26 mouse cellular contexts compared by ENCODE assay signal in the genomic region with DNA sequence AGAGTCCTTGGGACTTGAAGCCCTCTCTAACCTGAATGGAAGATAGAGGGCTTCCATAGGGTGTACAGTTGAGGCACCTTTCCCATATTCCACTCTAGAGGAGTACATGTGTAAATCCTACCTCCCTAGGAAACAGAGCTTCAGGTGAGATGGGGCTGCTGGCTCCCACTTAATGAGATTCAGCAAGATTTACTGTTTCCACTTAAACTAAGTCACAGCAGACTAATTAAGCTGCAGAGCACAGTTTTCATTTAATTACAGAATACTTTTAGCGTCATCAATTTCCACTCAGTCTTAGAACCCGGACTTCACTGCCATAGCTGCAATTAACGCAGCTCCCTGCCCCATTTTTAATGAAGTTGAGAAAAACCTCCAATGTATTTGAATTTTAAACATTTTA.
DNase-seq lines count a peak whose midpoint lies in the region; ATAC-seq lines count a peak whose summit lies in the region.
"Had no signal": no experiment of that assay in that cellular context is flagged by ENCODE, and none has a peak within 500 bp of the region (broad histone marks: within the 10 kb centered on the region; RNA-seq: fewer than 3 reads in every experiment).

No protein-coding gene starts in this region.

- DNase-seq in hindbrain, embryonic 10.5 days (ENCODE audit: low spot score) = no peak
- no peak for DNase-seq in midbrain, embryonic 14.5 days
- no peak for DNase-seq in neural tube, embryonic 10.5 days (ENCODE audit: extremely low spot score, low spot score)
- no peak for DNase-seq in right cerebral cortex, postnatal 4 days
- DNase-seq: adrenal gland, adult 8-10 months; adrenal gland, postnatal 25 days; cerebellum, adult 2 months; cerebellum, adult 9-11 months; cerebellum, postnatal 25 days; forebrain, postnatal 0 days; gastrocnemius, adult 2 months; gastrocnemius, postnatal 25 days; heart, adult 18-20 months; heart, postnatal 10 days; heart, postnatal 36 days had no signal

- 76% methylated on average over 3 of the region's 3 CpGs for whole genome bisulfite sequencing in hindbrain, embryonic 13.5 days
- 91% methylated on average over 3 of the region's 3 CpGs for WGBS in hindbrain, embryonic 10.5 days
- 78% methylated on average over 3 of the region's 3 CpGs for WGBS in midbrain, embryonic 15.5 days
- WGBS in midbrain, embryonic 14.5 days = 90% methylated on average over 3 of the region's 3 CpGs
- WGBS in neural tube, embryonic 13.5 days = 51% methylated on average over 3 of the region's 3 CpGs
- 48% methylated on average over 3 of the region's 3 CpGs for WGBS in neural tube, embryonic 15.5 days

- no peaks in the 10 kb centered on the region for H3K27me3 ChIP-seq in hindbrain, embryonic 13.5 days
- H3K27me3 ChIP-seq in hindbrain, embryonic 10.5 days (ENCODE audit: insufficient read depth, poor library complexity, severe bottlenecking) = no peaks in the 10 kb centered on the region
- no peaks in the 10 kb centered on the region for H3K27me3 ChIP-seq in midbrain, embryonic 15.5 days (replicated peaks)
- H3K27me3 ChIP-seq in midbrain, embryonic 14.5 days (ENCODE audit: control insufficient read depth, insufficient read depth, low read length) = no peaks in the 10 kb centered on the region
- H3K27me3 ChIP-seq in neural tube, embryonic 13.5 days = no peaks in the 10 kb centered on the region
- H3K27me3 ChIP-seq in neural tube, embryonic 15.5 days (replicated peaks) = no peaks in the 10 kb centered on the region
- H3K27me3 ChIP-seq: embryonic facial prominence, embryonic 12.5 days; embryonic facial prominence, embryonic 15.5 days; heart, embryonic 12.5 days; heart, embryonic 15.5 days; intestine, embryonic 15.5 days had no signal

- H3K9ac ChIP-seq in hindbrain, embryonic 13.5 days = no peak overlapping the region
- no peak overlapping the region for H3K9ac ChIP-seq in midbrain, embryonic 15.5 days
- H3K9ac ChIP-seq in midbrain, embryonic 14.5 days (replicated peaks; ENCODE audit: low read length) = no peak overlapping the region
- no peak overlapping the region for H3K9ac ChIP-seq in neural tube, embryonic 13.5 days
- H3K9ac ChIP-seq in neural tube, embryonic 15.5 days (replicated peaks) = no peak overlapping the region
- H3K9ac ChIP-seq: embryonic facial prominence, embryonic 12.5 days; embryonic facial prominence, embryonic 15.5 days; forebrain, postnatal 0 days; heart, embryonic 12.5 days; heart, embryonic 15.5 days; intestine, embryonic 15.5 days had no signal

- no peak overlapping the region for H3K27ac ChIP-seq in hindbrain, embryonic 13.5 days
- H3K27ac ChIP-seq in hindbrain, embryonic 10.5 days = no peak overlapping the region
- no peak overlapping the region for H3K27ac ChIP-seq in midbrain, embryonic 15.5 days
- H3K27ac ChIP-seq in midbrain, embryonic 14.5 days (replicated peaks; ENCODE audit: low read depth, low read length) = no peak overlapping the region
- H3K27ac ChIP-seq in neural tube, embryonic 13.5 days (replicated peaks) = peak overlapping the region; percentile 52; the same call in 1 of the 2 replicates
- H3K27ac ChIP-seq in neural tube, embryonic 15.5 days (replicated peaks) = 0 out of 2 replicates have a peak overlapping the region, but pooled peaks have one; percentile 28
- H3K27ac ChIP-seq: embryonic facial prominence, embryonic 12.5 days; embryonic facial prominence, embryonic 15.5 days; gastrocnemius, adult 2 months; heart, embryonic 15.5 days; intestine, embryonic 15.5 days had no signal

- peak; percentile 49; the same call in 1 of the 2 replicates for ATAC-seq in hindbrain, embryonic 13.5 days (ENCODE audit: low FRiP score)
- ATAC-seq in midbrain, embryonic 15.5 days (replicated peaks) = peak; percentile 71
- ATAC-seq in midbrain, embryonic 14.5 days (ENCODE audit: low FRiP score, low TSS enrichment) = no peak
- ATAC-seq in neural tube, embryonic 13.5 days (ENCODE audit: low read depth) = peak; percentile 68
- peak; percentile 84 for ATAC-seq in neural tube, embryonic 15.5 days (ENCODE audit: low FRiP score)
- ATAC-seq: activated CD4-positive, CD25-positive, alpha-beta regulatory T cell, adult 4 months; forebrain, embryonic 14.5 days; forebrain, postnatal 0 days; intestine, embryonic 15.5 days had no signal

- H3K4me2 ChIP-seq in hindbrain, embryonic 13.5 days = no peak overlapping the region
- no peak overlapping the region for H3K4me2 ChIP-seq in midbrain, embryonic 15.5 days
- H3K4me2 ChIP-seq in midbrain, embryonic 14.5 days (ENCODE audit: low read length) = no peak overlapping the region
- no peak overlapping the region for H3K4me2 ChIP-seq in neural tube, embryonic 13.5 days
- no peak overlapping the region for H3K4me2 ChIP-seq in neural tube, embryonic 15.5 days
- H3K4me2 ChIP-seq: embryonic facial prominence, embryonic 12.5 days; embryonic facial prominence, embryonic 15.5 days; heart, embryonic 12.5 days; heart, embryonic 15.5 days; intestine, embryonic 15.5 days had no signal

- no peaks in the 10 kb centered on the region for H3K36me3 ChIP-seq in hindbrain, embryonic 13.5 days
- no peaks in the 10 kb centered on the region for H3K36me3 ChIP-seq in hindbrain, embryonic 10.5 days
- H3K36me3 ChIP-seq in midbrain, embryonic 15.5 days (replicated peaks) = no peaks in the 10 kb centered on the region
- no peaks in the 10 kb centered on the region for H3K36me3 ChIP-seq in midbrain, embryonic 14.5 days (ENCODE audit: control insufficient read depth, insufficient read depth, low read length)
- H3K36me3 ChIP-seq in neural tube, embryonic 13.5 days = no peaks in the 10 kb centered on the region
- no peaks in the 10 kb centered on the region for H3K36me3 ChIP-seq in neural tube, embryonic 15.5 days
- H3K36me3 ChIP-seq: embryonic facial prominence, embryonic 12.5 days; embryonic facial prominence, embryonic 15.5 days; heart, embryonic 12.5 days; heart, embryonic 15.5 days; intestine, embryonic 15.5 days had no signal

- no peak overlapping the region for H3K4me3 ChIP-seq in hindbrain, embryonic 13.5 days
- no peak overlapping the region for H3K4me3 ChIP-seq in hindbrain, embryonic 10.5 days
- no peak overlapping the region for H3K4me3 ChIP-seq in midbrain, embryonic 15.5 days
- no peak overlapping the region for H3K4me3 ChIP-seq in midbrain, embryonic 14.5 days (replicated peaks; ENCODE audit: low read depth, low read length)
- no peak overlapping the region for H3K4me3 ChIP-seq in neural tube, embryonic 13.5 days
- H3K4me3 ChIP-seq in neural tube, embryonic 15.5 days (replicated peaks) = no peak overlapping the region
- H3K4me3 ChIP-seq: embryonic facial prominence, embryonic 12.5 days; embryonic facial prominence, embryonic 15.5 days; gastrocnemius, adult 2 months; heart, embryonic 12.5 days; heart, embryonic 15.5 days; intestine, embryonic 15.5 days had no signal

- no peaks in the 10 kb centered on the region for H3K9me3 ChIP-seq in hindbrain, embryonic 13.5 days
- no peaks in the 10 kb centered on the region for H3K9me3 ChIP-seq in hindbrain, embryonic 10.5 days
- no peaks in the 10 kb centered on the region for H3K9me3 ChIP-seq in midbrain, embryonic 15.5 days
- H3K9me3 ChIP-seq in midbrain, embryonic 14.5 days (ENCODE audit: control insufficient read depth, low read length) = no peaks in the 10 kb centered on the region
- no peaks in the 10 kb centered on the region for H3K9me3 ChIP-seq in neural tube, embryonic 13.5 days
- H3K9me3 ChIP-seq in neural tube, embryonic 15.5 days (replicated peaks) = no peaks in the 10 kb centered on the region
- H3K9me3 ChIP-seq: embryonic facial prominence, embryonic 12.5 days; embryonic facial prominence, embryonic 15.5 days; heart, embryonic 12.5 days; heart, embryonic 15.5 days; intestine, embryonic 15.5 days had no signal

- no peaks in the 10 kb centered on the region for H3K4me1 ChIP-seq in hindbrain, embryonic 13.5 days (replicated peaks)
- no peaks in the 10 kb centered on the region for H3K4me1 ChIP-seq in hindbrain, embryonic 10.5 days (replicated peaks)
- H3K4me1 ChIP-seq in midbrain, embryonic 15.5 days = no peaks in the 10 kb centered on the region
- no peaks in the 10 kb centered on the region for H3K4me1 ChIP-seq in midbrain, embryonic 14.5 days (ENCODE audit: control insufficient read depth, insufficient read depth, low read length)
- peaks cover 3% of the 10 kb centered on the region for H3K4me1 ChIP-seq in neural tube, embryonic 13.5 days (replicated peaks)
- peaks cover 11% of the 10 kb centered on the region for H3K4me1 ChIP-seq in neural tube, embryonic 15.5 days
- H3K4me1 ChIP-seq: embryonic facial prominence, embryonic 12.5 days; embryonic facial prominence, embryonic 15.5 days; heart, embryonic 12.5 days; heart, embryonic 15.5 days; intestine, embryonic 15.5 days had no signal

Comparison
In these comparisons a context has a peak if more than half of its experiments do, and no peak if none do; other contexts are left out.
1. H3K27ac ChIP-seq: peak in neural tube, embryonic 13.5 days (single experiment) and neural tube, embryonic 15.5 days (single experiment); none in hindbrain, embryonic 13.5 days (single experiment), hindbrain, embryonic 10.5 days (single experiment), midbrain, embryonic 15.5 days (single experiment) and midbrain, embryonic 14.5 days (single experiment).